Mouse (Mus musculus): ENCODE data around the gene Elp4. TPM values are rescaled to one million over a fixed set of nuclear protein-coding genes. Genes with fewer than 3 reads are reported as not detected.

Elp4 gene
- 1 to 10 TPM; 7.1 to 8.6 TPM for total RNA-seq (2021)
- long read RNA-seq, experiment 1, transcript Elp4-202 (10 exons, 3,048 nt): major isoform, 9 of 9 reads
- long read RNA-seq, experiment 1, partial matches to known transcripts: 0 of 9 reads
- long read RNA-seq, experiment 1, other reads (novel, unspliced or antisense): 0 of 9 reads
- long read RNA-seq, experiment 2, transcript Elp4-202 (10 exons, 3,048 nt): major isoform, 8 of 8 reads
- long read RNA-seq, experiment 2, partial matches to known transcripts: 0 of 8 reads
- long read RNA-seq, experiment 2, other reads (novel, unspliced or antisense): 0 of 8 reads

GRCm38 (mm10) chr2:105903896-105904756 lies at the start of gene Elp4, which contains the start of gene Immp1l:
TSS of gene Elp4 (minus strand) at chr2:105904564.
TSS of gene Immp1l (plus strand) at chr2:105904638.
- DNase-seq (ENCODE audit: low spot score): peak; percentile 99

GRCm38 (mm10) chr2:105953862-105954261 lies 49.5 kb upstream of the Elp4 start:
- DNase-seq (ENCODE audit: low spot score): no peak

GRCm38 (mm10) chr2:105951350-105951940 lies 47.1 kb upstream of the Elp4 start:
- no peak for DNase-seq (ENCODE audit: low spot score)

GRCm38 (mm10) chr2:105950131-105950530 lies 45.8 kb upstream of the Elp4 start:
- no peak for DNase-seq (ENCODE audit: low spot score)

GRCm38 (mm10) chr2:105917623-105918346 lies 13.4 kb upstream of the Elp4 start:
- no peak for DNase-seq (ENCODE audit: low spot score)

GRCm38 (mm10) chr2:105916671-105917070 lies 12.3 kb upstream of the Elp4 start:
- no peak for DNase-seq (ENCODE audit: low spot score)

- DNase-seq (ENCODE audit: low spot score): no peak
Observed at GRCm38 (mm10) chr2:105913655-105914366, 9.4 kb upstream of the Elp4 start.

- DNase-seq (ENCODE audit: low spot score): no peak
Observed at GRCm38 (mm10) chr2:105910611-105911010, 6.2 kb upstream of the Elp4 start.

- DNase-seq (ENCODE audit: low spot score): no peak
Observed at GRCm38 (mm10) chr2:105908351-105908750, 4.0 kb upstream of the Elp4 start.

- peak; percentile 5 for DNase-seq (ENCODE audit: low spot score)
Observed at GRCm38 (mm10) chr2:105904757-105905146, 388 bp upstream of the Elp4 start.

- DNase-seq (ENCODE audit: low spot score): no peak
Observed at GRCm38 (mm10) chr2:105890816-105891215, 13.5 kb downstream of the Elp4 start.

- DNase-seq (ENCODE audit: low spot score): no peak
Observed at GRCm38 (mm10) chr2:105873403-105873802, 31.0 kb downstream of the Elp4 start.

GRCm38 (mm10) chr2:105854740-105855139 lies 49.6 kb downstream of the Elp4 start:
- peak; percentile 64 for DNase-seq (ENCODE audit: low spot score)

- DNase-seq (ENCODE audit: low spot score): no peak
Observed at GRCm38 (mm10) chr2:105852971-105853370, 51.4 kb downstream of the Elp4 start.

GRCm38 (mm10) chr2:105851714-105852293 lies 52.6 kb downstream of the Elp4 start:
- no peak for DNase-seq (ENCODE audit: low spot score)

- DNase-seq (ENCODE audit: low spot score): no peak
Observed at GRCm38 (mm10) chr2:105843151-105843550, 61.2 kb downstream of the Elp4 start.

- no peak for DNase-seq (ENCODE audit: low spot score)
Observed at GRCm38 (mm10) chr2:105817965-105818364, 86.4 kb downstream of the Elp4 start.

GRCm38 (mm10) chr2:105815170-105815569 lies 89.2 kb downstream of the Elp4 start:
- DNase-seq (ENCODE audit: low spot score): peak; percentile 10

GRCm38 (mm10) chr2:105813041-105813440 lies 91.3 kb downstream of the Elp4 start:
- no peak for DNase-seq (ENCODE audit: low spot score)

GRCm38 (mm10) chr2:105810286-105810685 lies 94.1 kb downstream of the Elp4 start:
- no peak for DNase-seq (ENCODE audit: low spot score)
